Mouse (Mus musculus) megakaryocyte, embryonic 14.5 days (primary cell): ENCODE results near the gene Emc1.

ENCODE experiments used
- FLI1 ChIP-seq: IDR thresholded peaks from 2 replicates; pipeline ENCODE4 v1.6.1; 2012; ENCODE audit warnings: low read length, inconsistent platforms, mixed read lengths
- GATA1 ChIP-seq: IDR thresholded peaks from 3 replicates; pipeline ENCODE4 v1.6.1; 2012; ENCODE audit warnings: mixed read lengths, low read length, inconsistent platforms, borderline replicate concordance

- TF ChIP-seq GATA1 (no peak), FLI1 (no peak)
Observed at GRCm38 (mm10) chr4:139341556-139342233, 10.7 kb upstream of the Emc1 start.
